ENCODE assay signal across 8 mouse cellular contexts in genomic region chr17:55957726-55958583, GRCm38 (mm10). TPM values are rescaled to one million over a fixed set of nuclear protein-coding genes. Genes with fewer than 3 reads are reported as not detected.
DNase-seq lines count a peak whose midpoint lies in the region; ATAC-seq lines count a peak whose summit lies in the region.

No protein-coding gene starts in this region.

- H3K27me3 ChIP-seq in limb, embryonic 11.5 days (ENCODE audit: control insufficient read depth, insufficient read depth, low read length) = 0 out of 2 replicates have a peak, but pooled peaks cover 3% of the 10 kb centered on the region
- no peaks in the 10 kb centered on the region; the same call in 1 of the 2 replicates for H3K27me3 ChIP-seq in stomach, embryonic 15.5 days (replicated peaks)

- no peaks in the 10 kb centered on the region for H3K9me3 ChIP-seq in limb, embryonic 11.5 days (ENCODE audit: control insufficient read depth, low read length)
- H3K9me3 ChIP-seq in stomach, embryonic 15.5 days = no peaks in the 10 kb centered on the region

- H3K36me3 ChIP-seq in limb, embryonic 11.5 days (ENCODE audit: control insufficient read depth, insufficient read depth, low read length) = peaks cover 3% of the 10 kb centered on the region; the same call in 1 of the 2 replicates
- peaks cover 11% of the 10 kb centered on the region; the same call in 1 of the 2 replicates for H3K36me3 ChIP-seq in stomach, embryonic 15.5 days

- 83% methylated on average over 13 of the region's 13 CpGs for WGBS in limb, embryonic 11.5 days
- WGBS in stomach, embryonic 15.5 days = 79% methylated on average over 13 of the region's 13 CpGs

- no peak overlapping the region for H3K27ac ChIP-seq in limb, embryonic 11.5 days (replicated peaks; ENCODE audit: low read depth, low read length)
- H3K27ac ChIP-seq in stomach, embryonic 15.5 days = peak overlapping the region; percentile 98

- no peak for ATAC-seq in cerebellum, adult (ENCODE audit: insufficient number of reproducible peaks, low FRiP score, low TSS enrichment)
- no peak for ATAC-seq in limb, embryonic 11.5 days (ENCODE audit: insufficient number of reproducible peaks, low FRiP score, low TSS enrichment, low read depth)
- ATAC-seq in stomach, embryonic 15.5 days (ENCODE audit: insufficient read depth, low FRiP score, low read depth) = no peak

- peak; percentile 20 to 29 for DNase-seq in cerebellum, adult 18-20 months
- peak; percentile 12 to 59 for DNase-seq in spleen, postnatal 4 days (ENCODE audit: low spot score in 2 of 2)
- no peak for DNase-seq in spleen, adult 12 weeks (ENCODE audit: low spot score)
- DNase-seq in limb, embryonic 11.5 days (ENCODE audit: low spot score) = no peak
- DNase-seq in embryo, embryonic 9.5 days (ENCODE audit: extremely low spot score) = no peak
- DNase-seq in left cerebral cortex, adult 11 months (ENCODE audit: low spot score) = no peak

- no peaks in the 10 kb centered on the region for H3K4me1 ChIP-seq in limb, embryonic 11.5 days (ENCODE audit: control insufficient read depth, insufficient read depth, low read length)
- peaks cover 21% of the 10 kb centered on the region for H3K4me1 ChIP-seq in stomach, embryonic 15.5 days

- peak overlapping the region; percentile 37 for H3K4me3 ChIP-seq in limb, embryonic 11.5 days (ENCODE audit: low read depth, low read length)
- H3K4me3 ChIP-seq in stomach, embryonic 15.5 days (replicated peaks) = peak overlapping the region; percentile 65

- peak overlapping the region; percentile 65 for H3K4me2 ChIP-seq in limb, embryonic 11.5 days (ENCODE audit: low read depth, severe bottlenecking)
- H3K4me2 ChIP-seq in stomach, embryonic 15.5 days = peak overlapping the region; percentile 66

- peak overlapping the region; percentile 57; the same call in 1 of the 2 replicates for H3K9ac ChIP-seq in limb, embryonic 11.5 days (ENCODE audit: low read length)
- no peak overlapping the region; the same call in 1 of the 2 replicates for H3K9ac ChIP-seq in stomach, embryonic 15.5 days

RNA-seq across cellular contexts. Expression of gene Yju2, which starts 0.9 kb away (rescaled TPM):
- 20.7 and 22.3 TPM in 2 replicates for polyA plus RNA-seq in limb, embryonic 11.5 days (2014; fragmentation: Nextera tagmentation; extraction: Ambion mirVana)
- polyA plus RNA-seq in stomach, embryonic 15.5 days (2015; fragmentation: Nextera tagmentation; extraction: Ambion mirVana) = 22.0 and 24.8 TPM in 2 replicates

RNA-seq across cellular contexts. Expression of gene Ebi3, which starts 5.5 kb away (rescaled TPM):
- polyA plus RNA-seq in limb, embryonic 11.5 days (2014; fragmentation: Nextera tagmentation; extraction: Ambion mirVana) = 0.79 and 1.1 TPM in 2 replicates
- 4.1 TPM in 2 replicates for polyA plus RNA-seq in stomach, embryonic 15.5 days (2015; fragmentation: Nextera tagmentation; extraction: Ambion mirVana)

RNA-seq across cellular contexts. Expression of gene Zfp119b, which starts 8.7 kb away (rescaled TPM):
- 6.6 and 7.1 TPM in 2 replicates for polyA plus RNA-seq in limb, embryonic 11.5 days (2014; fragmentation: Nextera tagmentation; extraction: Ambion mirVana)
- polyA plus RNA-seq in stomach, embryonic 15.5 days (2015; fragmentation: Nextera tagmentation; extraction: Ambion mirVana) = 6.1 and 6.9 TPM in 2 replicates

RNA-seq across cellular contexts. Expression of gene Shd, which starts 12.3 kb away (rescaled TPM):
- polyA plus RNA-seq in limb, embryonic 11.5 days (2014; fragmentation: Nextera tagmentation; extraction: Ambion mirVana) = 42.2 and 44.8 TPM in 2 replicates
- polyA plus RNA-seq in stomach, embryonic 15.5 days (2015; fragmentation: Nextera tagmentation; extraction: Ambion mirVana) = 10.4 and 11.1 TPM in 2 replicates

RNA-seq across cellular contexts. Expression of gene Fsd1, which starts 28.4 kb away (rescaled TPM):
- polyA plus RNA-seq in limb, embryonic 11.5 days (2014; fragmentation: Nextera tagmentation; extraction: Ambion mirVana) = 34.9 and 39.8 TPM in 2 replicates
- 9.8 and 11.7 TPM in 2 replicates for polyA plus RNA-seq in stomach, embryonic 15.5 days (2015; fragmentation: Nextera tagmentation; extraction: Ambion mirVana)

Comparison
In these comparisons a context has a peak if more than half of its experiments do, and no peak if none do; other contexts are left out.
1. DNase-seq: peak in cerebellum, adult 18-20 months (2 of 2) and spleen, postnatal 4 days (2 of 2); none in spleen, adult 12 weeks (single experiment), limb, embryonic 11.5 days (single experiment), embryo, embryonic 9.5 days (single experiment) and left cerebral cortex, adult 11 months (single experiment).